Mouse (Mus musculus): Measurements from ENCODE around the gene Tirap. TPM values are rescaled to one million over a fixed set of nuclear protein-coding genes. Genes with fewer than 3 reads are reported as not detected.

Gene Tirap
- total RNA-seq (2022) = 1 to 10 TPM; 6.1 to 9.6 (median 6.5) TPM

GRCm38 (mm10) chr9:35199772-35200471 is at the start of gene Tirap, which contains the start of gene Srpr:
Gene Tirap (minus strand): TSS chr9:35200291.
Gene Srpr (plus strand): TSS chr9:35200175.
- DNase-seq = peak; percentile 87

- no peak for DNase-seq
Measured at GRCm38 (mm10) chr9:35249476-35249875, 49.4 kb upstream of the Tirap start.

- DNase-seq = no peak
Measured at GRCm38 (mm10) chr9:35247405-35247804, 47.3 kb upstream of the Tirap start.

GRCm38 (mm10) chr9:35239734-35240133 is 39.6 kb upstream of the Tirap start:
- DNase-seq = no peak

GRCm38 (mm10) chr9:35238915-35239571 is 39.0 kb upstream of the Tirap start:
- DNase-seq = no peak

DNA sequence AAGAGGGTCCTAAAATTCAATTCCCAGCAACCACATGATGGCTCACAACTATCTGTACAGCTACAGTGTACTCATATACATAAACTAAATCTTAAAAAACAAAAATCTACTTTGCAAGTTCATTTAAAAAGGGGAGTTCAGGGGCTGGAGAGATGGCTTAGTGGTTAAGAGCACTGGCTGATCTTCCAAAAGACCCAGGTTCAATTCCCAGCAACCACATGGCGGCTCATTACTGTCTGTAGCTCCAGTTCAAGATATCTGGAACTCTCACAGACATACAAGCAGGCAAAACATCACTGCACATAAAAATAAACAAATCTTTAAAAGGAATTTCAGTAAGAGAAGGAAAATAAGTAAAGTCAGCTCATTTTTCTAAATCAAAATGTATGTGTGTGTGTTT is 38.3 kb upstream of the Tirap start:
- no peak for DNase-seq

DNA sequence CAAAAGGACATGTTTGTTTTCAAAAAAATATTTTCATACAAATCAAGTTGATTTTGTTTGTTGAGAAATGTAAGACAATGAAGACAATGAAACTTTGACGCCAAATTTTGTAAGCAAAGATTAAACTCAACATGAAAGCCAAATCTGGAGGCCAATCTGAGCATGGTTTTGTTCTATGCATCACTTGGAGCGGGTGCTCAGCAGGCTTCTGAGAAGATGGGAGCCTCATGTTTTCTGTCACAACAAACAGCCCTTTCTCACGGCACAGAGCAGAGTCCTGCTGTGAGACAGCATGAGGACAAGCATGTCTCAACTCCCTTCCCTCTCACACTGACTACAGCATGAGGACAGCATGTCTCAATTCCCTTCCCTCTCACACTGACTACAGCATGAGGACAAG is 35.9 kb upstream of the Tirap start:
- no peak for DNase-seq

DNA sequence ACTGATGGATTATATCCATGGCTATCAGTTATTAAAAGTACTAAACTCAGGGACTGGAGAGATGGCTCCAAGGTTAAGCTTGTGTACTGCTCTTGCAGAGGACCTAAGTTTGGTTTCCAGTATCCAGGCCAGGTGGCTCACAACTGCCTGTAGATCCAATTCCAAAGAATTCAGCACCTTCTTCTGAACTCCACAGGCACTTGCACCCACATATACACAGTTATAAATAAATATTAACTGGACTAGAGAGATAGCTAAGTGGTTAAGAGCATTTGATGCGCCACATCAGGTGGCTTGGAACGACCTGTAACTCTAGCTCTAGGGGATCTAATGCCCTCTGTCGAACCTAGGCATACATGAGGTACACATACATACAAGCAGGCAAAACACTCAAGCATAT is 28.6 kb upstream of the Tirap start:
- DNase-seq = no peak

GRCm38 (mm10) chr9:35223466-35223865 is 23.4 kb upstream of the Tirap start:
- DNase-seq = no peak

GRCm38 (mm10) chr9:35217963-35218362 is 17.9 kb upstream of the Tirap start:
- DNase-seq = no peak

DNA sequence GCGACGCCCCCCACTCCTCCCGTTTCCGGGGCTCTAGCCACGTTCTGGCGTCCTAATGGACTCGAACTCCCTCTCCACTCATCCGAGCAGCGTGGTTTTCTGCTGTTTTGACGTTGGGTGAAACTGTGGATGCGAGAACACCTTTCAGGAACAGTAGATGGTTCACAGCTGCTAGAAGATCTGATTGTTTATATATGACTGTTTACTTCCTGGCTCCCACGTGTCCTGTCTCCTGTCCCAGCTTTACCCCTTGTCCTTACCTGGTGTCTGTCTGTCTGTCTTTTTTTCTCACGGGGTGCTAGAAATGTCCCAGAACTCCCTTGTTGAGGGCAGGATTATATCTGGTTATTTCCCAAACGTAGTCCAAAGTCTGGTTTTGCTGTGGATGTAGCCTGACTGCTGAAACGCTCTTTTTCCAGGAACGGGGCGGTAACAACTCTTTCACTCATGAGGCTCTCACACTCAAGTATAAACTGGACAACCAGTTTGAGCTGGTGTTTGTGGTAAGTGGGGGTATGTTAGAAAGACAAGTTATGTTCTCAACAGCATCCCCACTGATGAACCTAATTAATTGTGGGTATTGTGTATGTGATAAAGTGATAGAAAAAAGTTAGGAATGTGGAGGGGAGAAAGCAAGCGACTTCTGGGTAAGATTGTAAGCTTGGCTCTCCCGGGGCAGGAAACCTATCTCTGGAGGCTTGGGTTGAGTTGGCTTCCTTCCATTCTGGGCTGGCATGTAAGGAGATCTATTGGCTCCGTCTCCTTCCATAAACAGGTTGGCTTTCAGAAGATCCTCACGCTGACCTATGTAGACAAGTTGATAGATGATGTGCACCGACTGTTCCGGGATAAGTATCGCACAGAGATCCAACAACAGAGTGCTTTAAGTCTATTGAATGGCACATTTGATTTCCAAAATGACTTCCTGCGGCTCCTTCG is 11.8 kb upstream of the Tirap start:
- DNase-seq = no peak

DNA sequence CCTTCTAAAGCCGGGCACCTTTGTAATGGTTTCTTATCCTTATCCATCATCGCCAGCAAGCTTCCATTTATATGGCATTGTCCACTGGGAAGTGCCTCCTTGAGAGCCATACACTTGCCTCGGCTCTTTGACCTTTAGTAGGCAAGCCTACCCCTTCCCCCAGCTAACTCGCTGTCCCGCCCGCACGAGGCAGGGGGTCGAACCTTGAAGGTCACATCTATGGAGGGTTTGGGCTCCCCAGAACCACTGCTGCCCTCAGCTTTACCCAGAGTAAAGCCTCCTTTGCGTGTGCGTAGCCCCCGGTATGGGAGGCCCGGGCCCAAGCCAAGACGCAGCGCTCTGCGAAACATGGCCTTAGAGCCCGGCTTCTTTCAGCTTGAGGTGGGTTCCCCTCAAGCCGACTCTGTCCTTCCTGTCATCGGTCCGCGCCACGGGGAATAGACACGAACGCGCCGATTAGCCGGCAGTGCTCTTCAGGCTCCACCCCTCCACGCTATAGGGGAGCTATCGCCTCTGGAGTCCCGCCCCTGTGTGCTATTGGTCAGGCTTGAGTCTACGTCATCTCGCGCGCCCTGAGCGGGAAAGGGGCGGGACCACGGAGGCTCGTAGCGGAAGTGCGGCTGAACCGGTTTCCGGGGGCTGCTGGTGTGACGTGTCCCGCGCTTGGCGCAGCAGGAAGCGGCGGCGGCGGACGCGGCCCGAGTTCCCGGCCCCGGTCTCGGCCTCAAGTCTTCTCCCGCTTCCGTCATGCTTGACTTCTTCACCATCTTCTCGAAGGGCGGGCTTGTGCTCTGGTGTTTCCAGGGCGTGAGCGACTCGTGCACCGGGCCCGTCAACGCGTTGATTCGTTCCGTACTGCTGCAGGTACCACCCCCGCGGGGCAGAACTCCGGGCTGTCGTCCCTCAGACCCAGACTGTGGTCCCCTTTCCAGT is 10.7 kb upstream of the Tirap start, which contains the start of gene Foxred1:
Gene Foxred1, minus strand, starts transcription at position 514 of the 933 bp plus-strand sequence.
- DNase-seq = peak; percentile 99

DNA sequence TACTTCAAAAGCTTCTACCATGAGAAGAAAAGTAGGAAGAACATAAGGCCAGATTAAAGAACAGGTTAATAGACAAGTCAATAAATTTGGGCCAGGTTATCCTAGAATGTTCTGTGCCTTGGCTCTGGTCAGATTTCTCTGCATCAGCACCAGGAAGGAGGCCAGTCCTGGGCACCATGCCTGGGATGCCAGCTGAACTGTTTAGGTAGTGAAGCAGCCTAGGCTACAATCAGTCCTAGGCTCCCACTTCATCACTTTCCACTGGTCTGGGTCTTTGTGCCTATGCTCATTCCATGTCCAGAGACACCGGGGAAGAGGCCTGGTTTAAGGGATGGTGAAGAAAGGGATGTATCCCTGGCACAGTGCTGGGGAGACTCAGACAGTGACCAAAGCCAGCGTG is 4.3 kb upstream of the Tirap start:
- DNase-seq = no peak

DNA sequence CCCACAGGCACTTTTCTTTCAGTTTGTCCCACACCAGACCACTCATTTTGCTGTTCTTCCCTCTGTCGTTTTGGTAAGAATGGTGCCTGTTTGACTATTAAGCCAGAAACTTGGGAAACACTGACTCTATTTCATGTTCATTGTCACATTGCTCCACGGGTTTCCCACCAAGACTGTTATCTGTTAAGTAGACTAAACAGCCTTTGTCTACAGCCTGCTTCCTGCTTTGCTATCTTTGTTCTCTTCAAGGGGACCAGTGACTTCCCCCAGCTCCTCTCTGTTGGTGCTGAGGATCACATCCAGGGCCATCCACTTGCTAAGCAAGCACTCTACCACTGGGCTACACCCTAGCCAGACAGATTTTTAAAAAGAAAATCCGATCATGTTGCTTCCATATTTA is 3.4 kb upstream of the Tirap start:
- no peak for DNase-seq

DNA sequence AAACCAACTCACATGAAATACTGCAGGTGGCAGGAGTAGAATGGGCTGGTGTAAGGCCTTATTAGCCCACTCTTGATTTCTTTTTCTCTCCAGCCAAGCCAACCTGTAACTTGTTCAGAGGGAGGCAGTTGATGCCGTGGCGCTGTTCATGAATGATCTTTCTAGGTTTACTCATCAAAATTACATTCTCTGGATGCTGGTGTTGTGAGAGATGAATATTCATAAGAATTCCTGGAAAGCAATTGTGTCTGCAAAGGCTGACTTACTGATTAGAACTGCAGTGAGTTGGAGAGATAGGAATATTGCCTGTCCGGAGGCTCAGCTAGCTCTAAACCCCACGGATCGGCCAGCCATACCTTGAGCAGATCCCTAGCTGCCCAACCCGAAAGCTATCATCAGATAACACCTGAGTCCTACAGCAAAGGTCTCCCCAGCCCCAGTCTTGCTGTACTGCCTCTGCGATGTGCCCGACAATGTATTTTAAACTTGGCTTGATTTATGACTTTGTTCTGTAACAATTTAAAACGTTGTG is 504 bp upstream of the Tirap start:
- DNase-seq = no peak

GRCm38 (mm10) chr9:35198945-35199771 is 933 bp downstream of the Tirap start:
- DNase-seq = no peak

DNA sequence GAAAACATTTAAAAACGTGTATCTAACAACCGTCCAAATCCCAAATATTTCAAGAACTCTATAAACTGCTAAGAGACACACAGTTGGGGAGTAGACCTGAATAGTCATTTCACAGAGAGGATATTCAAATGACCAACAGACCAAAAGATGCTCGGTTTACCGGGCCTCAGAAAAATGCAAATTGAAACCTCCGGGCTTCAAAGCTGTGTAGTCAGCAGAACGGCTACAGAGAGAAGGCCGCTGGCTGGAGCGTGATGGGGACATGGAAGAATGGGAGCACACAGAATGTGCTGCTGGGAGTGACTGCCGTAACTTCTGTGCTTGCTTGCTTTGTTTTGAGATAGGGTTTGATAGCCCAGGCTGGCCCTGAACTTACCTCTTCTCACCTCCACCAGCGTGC is 1.7 kb downstream of the Tirap start:
- no peak for DNase-seq

GRCm38 (mm10) chr9:35197625-35198024 is 2.5 kb downstream of the Tirap start:
- no peak for DNase-seq

DNA sequence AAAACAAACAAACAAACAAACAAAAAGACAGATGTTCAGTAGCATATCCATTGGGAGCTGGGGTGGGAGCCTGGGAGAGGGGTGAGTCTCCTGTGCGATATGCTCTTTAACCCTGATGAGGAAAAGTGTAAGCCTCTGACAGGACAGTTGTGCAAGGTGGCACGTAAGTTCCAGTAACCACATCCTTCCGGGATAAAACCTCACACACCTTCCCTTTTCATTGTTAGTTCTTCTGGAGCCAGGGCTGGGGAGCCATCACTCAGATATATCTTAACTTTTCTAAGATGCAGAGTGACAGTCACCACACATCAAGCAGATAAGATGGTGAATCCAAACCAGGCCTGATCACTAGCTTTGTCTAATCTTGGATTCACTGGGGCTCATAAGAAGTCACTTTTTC is 6.0 kb downstream of the Tirap start:
- DNase-seq = no peak

- DNase-seq = no peak
Measured at GRCm38 (mm10) chr9:35192983-35193542, 7.0 kb downstream of the Tirap start.

All from adrenal gland, adult 8-10 months (tissue).